Mouse (Mus musculus): ENCODE results near the gene Trim28.
A peak's percentile ranks its signal among the peaks of the same experiment; 100 is the strongest.

Trim28 gene

DNA sequence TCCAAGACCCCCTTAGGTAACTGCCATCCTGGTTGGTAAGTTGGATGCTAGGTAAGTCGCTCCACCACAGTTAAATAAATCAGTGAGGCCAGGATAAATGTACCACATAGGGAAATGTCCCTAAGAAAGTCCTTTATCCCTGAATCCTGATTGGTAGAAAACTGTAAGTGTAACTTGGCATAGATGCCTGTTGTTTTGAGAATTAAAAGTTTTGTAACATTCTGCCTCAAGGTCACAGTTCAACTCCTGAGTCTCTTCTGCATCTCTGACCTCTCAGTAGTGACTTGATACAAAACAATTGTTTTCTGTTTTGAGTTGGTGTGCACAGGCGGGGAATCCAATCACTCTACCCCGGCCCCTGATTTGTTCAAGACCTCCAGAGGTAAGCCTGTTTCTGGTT is at the start of gene Trim28:
Trim28 (plus strand) TSS at position 264 of the 400 bp plus-strand sequence.
- DNase-seq, result no peak

DNA sequence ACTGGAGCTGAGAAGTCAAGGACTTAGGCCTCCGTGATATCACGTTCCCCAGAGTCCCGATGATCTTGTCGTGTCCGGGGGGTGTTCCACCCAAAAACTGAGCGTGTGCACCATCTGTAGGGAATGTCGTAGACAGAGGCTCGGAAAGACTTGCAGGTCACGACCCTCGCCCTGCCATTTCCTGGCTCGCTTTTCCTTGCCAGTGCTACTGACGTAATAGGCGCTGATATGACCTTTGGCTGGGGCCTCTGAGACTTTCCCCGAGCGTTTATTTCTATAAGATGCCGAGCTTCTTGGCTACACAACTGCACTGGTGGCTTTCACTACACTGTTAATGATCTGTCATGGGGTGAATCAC is 49.1 kb upstream of the Trim28 start:
- DNase-seq, result no peak

DNA sequence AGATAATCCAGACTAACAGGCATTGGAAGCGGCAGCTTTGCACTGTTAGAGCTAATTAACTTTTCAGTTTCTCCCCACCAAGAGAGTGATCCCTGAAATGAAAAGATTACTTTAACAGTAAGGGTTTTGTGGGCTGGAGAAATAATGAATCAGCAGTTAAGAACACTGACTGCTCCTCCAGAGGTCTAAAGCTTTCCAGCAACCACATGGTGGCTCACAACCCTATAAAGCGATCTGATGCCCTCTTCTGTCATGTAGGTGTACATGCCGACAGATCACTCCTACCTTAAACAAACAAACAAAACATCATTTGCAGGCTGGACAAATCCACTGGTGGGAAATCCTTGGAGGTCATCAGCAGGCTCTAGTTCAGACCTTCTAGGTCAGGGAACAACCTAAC is 44.0 kb upstream of the Trim28 start:
- no peak for DNase-seq

DNA sequence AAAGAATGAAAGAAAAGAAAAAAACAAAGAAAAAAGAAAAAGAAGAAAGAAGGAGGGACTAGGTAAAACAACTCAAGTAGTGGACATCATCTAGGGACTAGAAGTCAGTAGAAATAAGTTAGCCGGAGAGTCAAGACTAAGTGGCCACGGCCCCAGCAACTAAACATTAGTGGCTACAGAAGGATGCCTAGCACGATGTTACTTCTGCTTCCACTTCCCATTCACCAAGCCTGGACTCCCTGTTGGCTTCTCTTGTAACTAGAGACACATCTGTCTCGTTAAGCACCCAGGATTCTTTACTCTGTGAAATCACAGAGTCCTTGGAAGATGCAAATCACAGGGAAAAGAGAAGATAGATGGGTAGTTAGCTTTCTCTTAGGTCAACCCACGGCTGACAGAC is 41.4 kb upstream of the Trim28 start:
- no peak for DNase-seq

DNA sequence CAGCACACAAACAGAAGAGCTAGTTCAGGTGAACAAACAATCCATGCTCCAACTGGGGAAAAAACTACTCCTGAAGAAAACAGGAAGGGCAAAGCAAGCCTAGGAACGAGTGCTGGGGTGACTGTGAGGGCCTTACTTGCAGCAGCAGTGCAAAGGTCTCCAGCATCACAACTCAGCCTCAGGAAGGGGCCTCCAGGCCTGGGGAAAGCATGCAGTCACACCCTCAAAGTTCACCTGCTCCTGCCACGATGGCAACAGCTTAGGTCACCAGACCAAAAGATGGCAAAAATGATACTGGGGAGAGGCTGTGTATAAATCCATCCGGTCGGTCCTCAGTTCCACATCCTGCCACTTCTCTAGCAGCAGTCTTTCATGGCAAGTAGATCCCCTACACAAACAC is 40.0 kb upstream of the Trim28 start:
- no peak for DNase-seq

DNA sequence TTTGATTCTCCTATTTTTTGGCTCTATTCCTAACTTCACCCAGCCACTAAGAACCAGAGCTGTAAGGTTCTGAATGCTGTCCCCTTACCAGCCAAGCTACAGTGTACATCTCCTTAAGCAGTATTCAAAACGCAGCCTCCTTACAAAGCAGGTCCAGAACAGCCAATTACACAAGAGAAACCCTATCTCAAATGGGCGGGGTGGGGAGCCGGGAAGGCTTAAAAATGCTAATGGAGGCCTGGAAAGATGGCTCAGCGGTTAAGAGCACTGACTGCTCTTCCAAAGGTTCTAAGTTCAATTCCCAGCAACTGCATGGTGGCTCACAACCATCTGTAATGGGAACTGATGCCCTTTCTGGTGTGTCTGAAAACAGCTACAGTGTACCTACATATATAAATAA is 39.2 kb upstream of the Trim28 start:
- DNase-seq, result no peak

DNA sequence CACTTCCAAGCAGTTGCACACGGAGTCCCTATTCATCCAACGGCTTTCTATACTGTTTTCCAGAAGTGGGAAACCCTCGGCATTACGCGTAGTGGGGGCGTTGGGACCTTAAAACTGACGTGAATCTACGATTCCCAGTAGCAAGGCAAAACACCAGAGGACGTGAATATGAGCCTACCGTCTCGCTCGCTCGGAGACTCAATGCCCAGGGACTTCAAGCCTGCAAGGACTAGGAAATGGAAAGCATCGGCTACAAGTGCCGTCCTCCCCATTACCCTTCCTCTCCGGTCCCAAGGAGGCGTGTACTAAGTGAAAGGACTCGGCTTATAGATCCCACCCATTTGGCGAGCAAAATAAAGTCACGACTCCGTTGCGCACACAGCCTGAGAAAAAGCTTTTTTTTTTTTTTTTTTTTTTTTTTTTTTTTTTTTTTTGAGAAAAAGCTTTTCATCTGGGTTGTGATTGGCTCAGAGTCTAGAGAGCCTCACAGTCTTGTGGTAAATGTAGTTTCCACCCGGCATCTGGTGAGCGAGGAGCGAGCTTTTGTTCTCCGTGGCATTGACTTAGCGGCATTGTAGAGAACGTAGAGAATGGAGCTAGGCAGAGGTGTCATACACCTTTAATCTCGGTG is 37.3 kb upstream of the Trim28 start:
- peak; percentile 52 for DNase-seq

DNA sequence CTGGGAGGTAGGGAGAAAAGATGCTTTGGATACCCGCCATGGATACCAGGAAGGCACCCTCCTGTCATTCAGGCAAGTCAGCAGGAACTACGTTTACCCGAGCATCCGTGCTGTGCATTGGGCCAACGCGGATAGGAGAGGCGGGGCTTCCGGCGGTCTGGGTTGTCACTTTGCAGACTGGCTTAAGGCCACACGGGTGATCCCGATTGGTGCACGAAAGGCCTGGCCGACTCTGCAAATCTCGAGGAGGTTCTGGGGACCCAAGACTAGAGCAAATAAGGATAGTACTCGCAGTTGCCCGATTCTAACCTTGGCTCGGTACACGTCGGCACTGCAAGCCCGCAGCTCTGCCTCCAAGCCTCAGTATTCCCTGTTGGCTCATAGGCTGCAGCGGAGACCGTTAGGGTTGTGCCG is 33.2 kb upstream of the Trim28 start, which contains the start of gene Zfp324:
Zfp324 (plus strand) TSS at position 161 of the 414 bp plus-strand sequence.
- peak; percentile 91 for DNase-seq

DNA sequence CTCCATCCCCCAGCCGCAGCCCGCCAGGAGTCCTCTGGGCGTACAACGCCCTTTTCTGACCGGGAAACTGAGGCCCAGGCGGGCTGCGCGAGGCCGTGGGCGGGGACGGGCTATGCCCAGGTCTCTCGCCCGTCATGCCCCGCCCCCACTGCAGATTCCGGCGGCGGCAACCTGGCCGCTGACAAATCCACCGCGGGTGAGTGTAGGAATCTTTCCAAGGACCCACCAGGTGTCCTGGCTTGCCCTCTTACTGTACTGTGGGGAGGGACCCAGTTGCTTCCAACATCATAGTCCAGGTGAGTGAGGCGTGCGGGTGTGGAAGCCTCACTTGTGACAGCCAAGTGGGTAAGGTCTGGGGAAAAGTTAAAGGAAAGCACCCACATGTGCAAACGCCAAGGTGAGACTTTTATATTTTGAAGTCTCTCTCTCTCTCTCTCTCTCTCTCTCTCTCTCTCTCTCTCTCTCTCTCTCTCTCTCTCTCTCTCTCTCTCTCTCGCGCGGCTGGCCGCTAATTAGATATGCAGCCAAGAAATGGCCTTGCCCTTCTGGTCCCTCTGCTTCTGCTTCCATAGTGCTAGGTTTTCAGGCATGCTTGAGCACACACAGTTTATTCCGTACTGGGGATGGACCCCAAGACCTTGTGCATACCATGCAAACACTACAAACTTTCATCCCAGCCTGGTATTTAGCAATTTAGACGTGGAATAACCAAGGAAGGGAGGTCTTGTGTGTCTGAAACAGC is 32.6 kb upstream of the Trim28 start:
- DNase-seq, result peak; percentile 65

DNA sequence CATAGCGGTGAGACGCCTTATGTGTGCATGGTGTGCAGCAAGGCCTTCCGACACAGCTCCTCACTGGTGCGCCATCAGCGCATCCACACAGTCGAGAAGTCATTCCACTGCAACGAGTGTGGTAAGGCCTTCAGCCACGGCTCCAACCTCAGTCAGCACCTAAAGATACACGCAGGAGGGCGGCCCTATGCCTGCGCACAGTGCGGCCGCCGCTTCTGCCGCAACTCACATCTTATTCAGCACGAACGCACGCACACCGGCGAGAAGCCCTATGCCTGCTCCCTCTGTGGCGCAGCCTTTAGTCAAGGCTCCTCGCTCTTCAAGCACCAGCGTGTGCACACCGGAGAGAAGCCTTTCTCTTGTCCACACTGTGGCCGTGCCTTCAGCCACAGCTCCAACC is 28.0 kb upstream of the Trim28 start:
- DNase-seq, result no peak

DNA sequence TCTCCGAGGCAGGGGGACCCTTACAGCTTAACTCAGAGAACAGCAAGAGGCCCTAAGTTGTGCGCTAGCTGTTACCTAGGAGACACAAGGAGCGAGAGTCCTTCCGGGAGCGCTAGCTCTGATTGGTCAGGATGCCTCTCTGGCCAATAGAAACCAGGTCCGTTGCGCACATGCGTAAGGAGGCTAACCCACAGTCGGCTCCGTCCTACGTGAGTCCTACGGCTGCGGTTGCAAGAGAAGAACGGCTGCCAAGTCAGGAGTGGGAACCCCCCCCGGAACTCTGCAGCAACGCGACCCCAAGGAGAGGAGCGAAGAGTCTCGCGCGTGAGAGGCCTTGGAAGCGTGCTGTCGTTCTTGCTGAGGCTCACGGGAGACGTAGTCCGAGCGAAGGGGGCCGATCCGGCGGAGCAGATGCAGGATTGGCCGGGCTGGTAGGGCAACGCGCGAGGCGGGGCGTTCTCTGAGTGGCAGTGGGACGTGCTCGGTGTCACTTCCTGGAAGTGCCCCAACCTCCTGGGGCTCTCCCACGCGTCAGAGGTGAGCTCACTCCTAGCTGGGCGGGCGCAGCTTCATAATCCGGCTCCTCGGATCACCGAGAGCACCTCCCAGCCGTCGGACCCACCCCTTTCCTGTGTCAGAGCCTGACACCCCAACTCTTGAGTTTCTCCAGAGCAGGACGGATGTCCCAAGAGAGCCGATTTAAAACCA is 21.1 kb upstream of the Trim28 start, which contains the start of gene Zfp446:
Zfp446 (plus strand) TSS at position 167 of the 708 bp plus-strand sequence.
- DNase-seq, result peak; percentile 98

DNA sequence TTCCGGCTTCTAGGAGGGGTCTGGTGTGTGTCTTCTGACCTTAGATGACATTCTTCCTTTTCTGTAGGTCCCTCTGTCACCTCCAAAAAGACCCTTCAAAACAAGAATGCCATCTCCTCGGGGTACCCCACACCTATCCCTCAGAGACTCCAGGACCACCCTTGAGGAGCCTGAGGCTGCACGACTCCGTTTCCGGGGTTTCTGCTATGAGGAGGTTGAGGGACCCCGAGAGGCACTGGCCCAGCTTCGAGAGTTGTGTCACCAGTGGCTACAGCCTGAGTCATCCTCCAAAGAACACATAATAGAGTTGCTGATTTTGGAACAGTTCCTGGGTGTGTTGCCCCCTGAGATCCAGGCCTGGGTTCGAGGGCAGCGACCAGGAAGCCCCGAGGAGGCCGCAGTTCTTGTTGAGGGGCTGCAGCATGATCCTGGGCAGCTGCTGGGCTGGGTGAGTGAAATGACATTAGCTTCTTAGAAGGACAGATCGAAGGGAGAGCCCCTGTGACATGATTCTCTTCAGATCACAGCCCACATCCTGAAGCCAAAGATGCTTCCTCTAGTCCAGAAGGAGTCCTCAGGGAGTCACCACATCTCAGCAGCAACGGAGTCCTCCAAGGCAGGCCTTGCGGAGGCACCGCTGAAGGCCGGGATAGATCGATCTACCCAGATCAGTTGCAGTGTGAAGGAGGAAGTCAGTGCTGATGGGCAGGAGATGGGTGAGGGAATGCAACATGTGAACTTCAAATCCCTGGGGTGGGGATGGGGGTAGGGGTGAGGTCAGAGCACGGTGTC is 19.8 kb upstream of the Trim28 start:
- DNase-seq, result no peak

DNA sequence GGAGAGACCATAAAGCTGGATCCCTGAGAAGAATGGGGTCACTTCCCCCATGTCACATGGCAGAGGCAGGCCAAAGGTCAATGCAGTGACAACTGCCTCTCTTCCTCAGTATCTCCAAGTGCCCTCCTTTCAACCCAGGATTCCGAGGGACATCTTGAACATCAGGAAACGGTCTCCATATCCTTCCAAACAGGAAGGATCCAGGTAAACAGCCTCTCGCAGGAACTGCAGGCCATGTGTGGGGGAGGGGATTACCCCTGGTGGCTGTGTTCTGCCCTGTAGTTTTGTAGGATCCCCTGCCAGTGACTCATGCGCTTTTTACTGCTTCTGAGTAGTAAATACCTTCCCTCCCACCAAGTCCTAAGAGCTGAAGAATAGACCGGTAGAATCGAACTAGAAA is 19.1 kb upstream of the Trim28 start:
- peak; percentile 15 for DNase-seq

DNA sequence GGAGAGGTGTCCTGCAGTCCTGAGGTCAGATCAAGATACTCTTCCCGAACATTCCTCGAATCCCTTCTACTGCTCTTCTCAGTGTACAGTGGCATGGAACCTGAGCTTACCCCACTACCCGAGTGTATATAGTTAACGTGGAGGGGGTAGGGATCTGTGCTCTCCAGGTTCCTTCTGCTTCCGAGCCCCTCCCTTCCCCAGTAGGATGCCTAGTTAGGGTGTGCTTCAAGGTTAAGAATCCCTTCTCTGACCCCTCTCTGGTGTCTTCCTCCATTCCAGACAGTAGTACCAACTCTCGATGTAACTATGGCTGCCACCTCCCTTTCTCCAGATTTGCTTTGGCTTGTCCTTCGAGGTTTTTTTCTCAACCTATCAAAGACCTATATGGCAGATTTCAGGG is 18.6 kb upstream of the Trim28 start:
- no peak for DNase-seq

DNA sequence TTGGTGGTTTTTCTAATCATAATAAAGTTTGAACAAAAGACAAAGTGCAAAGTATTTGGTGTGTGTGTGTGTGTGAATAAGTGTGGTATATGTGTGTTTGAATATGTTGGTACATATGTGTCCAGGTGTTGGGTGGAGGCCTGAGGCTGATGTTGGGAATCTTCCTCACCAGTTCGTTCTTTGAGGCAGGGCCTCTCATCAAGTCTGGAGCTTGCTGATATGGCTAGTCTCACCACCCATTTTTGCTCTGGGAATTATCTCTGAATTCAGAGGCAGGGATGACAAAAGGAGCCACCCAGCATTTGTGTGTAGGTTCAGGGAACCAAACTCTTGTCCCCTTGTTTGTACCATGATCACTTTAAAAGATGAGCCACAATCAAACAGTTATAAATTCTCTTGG is 13.2 kb upstream of the Trim28 start:
- DNase-seq, result no peak

DNA sequence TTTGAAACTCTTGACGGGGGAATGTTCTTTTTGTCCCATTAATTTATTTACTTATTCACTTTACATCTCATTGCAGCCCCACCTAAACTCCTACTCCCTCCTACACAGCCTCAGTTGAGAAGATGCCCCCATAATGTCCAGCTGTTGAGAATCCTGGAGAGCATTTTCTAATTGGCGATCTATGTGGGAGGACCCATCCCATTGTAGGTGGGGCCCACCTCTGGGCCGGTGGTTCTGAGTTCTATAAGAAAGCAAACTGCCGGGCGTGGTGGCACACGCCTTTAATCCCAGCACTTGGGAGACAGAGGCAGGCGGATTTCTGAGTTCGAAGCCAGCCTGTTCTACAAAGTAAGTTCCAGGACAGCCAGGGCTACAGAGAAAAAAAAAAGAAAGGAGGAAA is 12.0 kb upstream of the Trim28 start:
- no peak for DNase-seq

DNA sequence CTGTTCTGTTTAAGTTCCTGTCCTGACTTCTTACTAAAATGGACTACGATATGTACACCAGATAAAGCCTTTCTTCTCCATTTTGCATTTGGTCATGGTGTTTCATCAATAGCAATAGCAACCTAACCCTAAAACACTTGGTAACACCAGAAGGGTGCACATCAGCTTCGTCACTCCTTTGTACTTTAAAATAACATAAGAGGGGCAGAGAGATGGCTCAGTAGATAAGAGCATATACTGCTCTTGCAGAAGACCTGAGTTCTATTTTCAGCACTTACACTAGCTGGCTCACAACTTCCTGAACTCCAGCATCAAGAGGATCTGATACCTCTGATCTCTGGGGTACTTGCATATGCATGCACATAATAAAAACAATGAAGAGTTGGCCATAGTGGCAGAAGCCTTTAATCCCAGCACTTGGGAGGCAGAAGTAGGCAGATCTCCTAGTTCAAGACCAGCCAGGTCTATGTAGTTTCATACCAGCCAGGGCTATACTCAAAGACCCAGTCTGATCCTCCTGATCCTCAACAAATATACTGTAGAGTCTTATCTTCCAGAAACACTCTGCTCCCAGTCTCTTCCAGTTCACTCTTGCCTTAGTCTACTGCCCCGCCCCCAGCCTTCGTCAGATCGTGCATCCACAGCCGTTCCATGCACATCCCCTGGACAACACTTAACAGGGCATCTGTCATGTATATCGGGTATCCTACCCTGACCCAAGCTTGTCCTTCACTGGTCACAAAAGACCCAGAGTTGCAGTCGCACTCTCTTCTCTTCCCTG is 11.3 kb upstream of the Trim28 start:
- no peak for DNase-seq

DNA sequence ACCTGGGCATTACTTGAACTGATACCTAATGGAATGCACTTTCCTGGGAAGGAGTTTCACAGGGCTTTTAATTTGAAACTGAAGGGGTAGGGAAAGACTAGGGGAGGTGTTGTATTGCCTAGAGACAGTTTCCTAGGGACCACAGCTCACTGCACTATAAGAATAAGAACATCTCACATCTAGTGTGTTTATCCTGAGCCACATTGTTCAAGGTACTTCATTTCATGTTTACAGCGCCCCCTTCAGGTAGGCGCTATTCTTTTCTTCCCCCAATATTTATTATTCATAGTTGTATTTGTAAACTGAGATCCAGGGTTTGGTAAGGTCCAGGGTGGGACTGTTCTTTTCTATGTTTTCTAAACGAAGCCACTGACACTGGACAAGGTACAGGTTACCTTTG is 6.7 kb upstream of the Trim28 start:
- peak; percentile 61 for DNase-seq

DNA sequence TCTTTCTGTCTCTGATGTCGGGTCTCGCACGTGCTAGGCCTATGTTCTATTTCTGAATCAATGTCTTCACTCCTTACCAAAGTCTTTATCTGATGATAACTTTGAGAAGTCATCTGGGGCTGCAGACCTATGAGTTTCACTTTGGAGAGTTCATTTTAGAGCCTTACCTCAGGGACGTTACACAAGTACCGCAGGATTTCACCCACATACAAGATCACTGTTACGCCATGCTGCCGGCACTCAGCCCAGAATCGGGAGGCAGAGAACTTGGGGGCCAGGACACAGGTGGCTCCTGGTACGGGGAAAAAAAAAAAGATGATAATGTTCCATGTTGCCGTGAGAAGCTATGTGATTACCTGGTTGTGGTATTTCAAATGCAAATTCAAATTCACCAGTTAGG is 5.8 kb upstream of the Trim28 start:
- no peak for DNase-seq

DNA sequence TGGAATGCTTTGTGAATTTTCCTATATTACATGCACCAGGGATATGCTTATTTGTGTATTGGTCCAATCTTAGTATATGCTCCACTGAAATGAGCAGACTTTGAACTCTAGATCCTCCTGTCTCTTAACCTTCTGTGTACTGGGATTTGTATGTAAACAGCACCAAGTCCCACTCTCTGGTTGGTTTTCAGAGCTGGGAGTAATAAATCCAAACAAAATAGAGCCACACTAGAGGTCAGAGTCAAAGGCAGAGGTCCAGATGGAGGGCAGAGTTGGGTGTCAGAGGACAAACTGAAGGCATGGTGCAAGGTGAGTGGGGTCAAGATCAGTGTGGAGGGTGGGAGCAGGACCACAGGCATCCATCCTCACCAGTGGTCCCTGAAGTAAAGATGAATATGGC is 3.1 kb upstream of the Trim28 start:
- DNase-seq, result no peak

DNA sequence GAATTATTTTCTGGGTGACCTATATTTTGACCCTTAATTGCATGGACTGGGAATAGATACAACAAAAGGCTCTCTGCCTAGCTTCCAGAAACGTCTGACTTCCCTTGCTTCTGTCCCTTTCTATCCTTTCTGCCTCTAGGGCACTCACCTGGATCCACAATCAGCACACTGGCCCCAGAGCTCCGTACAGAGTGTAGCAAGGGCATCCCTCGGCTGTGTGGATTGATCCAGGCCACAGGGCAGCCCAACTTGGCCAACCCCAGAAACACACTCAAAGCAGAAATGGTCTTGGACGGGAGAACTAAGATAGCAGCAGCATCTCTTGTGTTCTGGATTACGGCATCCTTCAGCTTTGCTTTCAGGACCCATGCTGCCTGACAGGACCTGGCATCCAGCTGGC is 1.7 kb upstream of the Trim28 start:
- DNase-seq, result no peak

DNA sequence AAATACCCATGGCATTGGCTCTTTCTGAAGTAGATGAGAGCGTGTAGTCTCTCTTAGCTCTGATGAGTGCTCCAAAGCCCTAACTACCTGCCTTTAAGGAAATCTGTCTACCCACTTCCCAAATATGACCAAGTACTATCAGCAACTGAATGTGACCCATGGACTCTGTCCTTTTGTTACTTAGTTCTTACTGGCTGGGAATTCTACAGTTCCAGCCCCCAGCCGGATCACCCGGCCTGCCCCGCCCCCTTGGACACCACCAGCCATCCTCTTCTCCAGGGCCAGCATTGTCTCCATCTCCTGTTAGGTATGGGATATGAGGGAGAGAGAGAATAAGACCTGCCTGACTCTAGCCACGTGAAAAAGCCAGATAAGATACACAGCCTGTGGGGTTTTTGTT is 861 bp upstream of the Trim28 start, which contains the start of gene Slc27a5:
Slc27a5 (minus strand) TSS at position 140 of the 400 bp plus-strand sequence.
- DNase-seq, result no peak

Measured in lung, postnatal 14 days (tissue).